Mouse (Mus musculus): Measurements from ENCODE around the gene Mrgprd. TPM values are rescaled to one million over a fixed set of nuclear protein-coding genes. Genes with fewer than 3 reads are reported as not detected.

Mrgprd gene
- polyA plus RNA-seq, 1 experiment from 2014 or later, result not detected

DNA sequence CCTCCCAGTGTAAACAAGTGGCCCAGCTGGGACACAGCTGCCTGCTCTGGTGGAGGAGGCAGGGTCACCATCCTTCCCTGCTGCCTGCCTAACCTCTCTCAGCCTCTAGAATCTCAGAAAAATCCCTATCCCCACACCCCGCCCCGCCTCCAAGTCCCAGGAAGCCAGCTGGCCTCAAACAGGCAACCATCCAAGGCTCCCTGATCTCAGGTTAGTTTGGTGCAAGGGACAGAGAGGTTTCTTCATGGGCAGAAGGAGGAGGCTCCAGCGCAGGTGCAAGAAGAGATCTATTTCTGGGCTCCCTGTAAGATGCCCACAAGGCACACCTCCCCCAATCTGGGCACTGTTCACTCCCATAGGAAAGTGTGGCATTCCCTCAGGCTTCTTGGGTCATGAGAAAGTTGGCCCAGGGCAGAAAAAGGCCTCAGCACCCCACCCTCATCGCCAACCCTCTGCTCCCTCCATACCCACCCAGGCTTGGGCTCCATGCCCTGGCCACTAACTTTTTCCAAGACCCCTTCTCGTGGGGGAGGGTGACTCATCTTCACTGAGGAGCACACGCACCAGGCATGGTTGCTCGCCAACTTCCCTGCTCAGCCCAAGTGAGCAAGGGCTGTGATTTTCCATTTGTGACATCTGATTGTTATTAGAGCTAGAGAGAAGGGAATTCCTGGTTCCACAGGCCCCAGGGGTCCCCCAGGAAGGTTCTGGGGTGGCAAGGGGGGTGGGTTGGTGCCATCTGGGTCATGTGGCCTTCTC lies 14.9 kb upstream of the Mrgprd start:
- Histone ChIP-seq H3K27ac (ENCODE audit: low read length) (peak overlapping the region; percentile 39; the same call in 1 of the 2 replicates), H3K4me1 (ENCODE audit: control insufficient read depth, insufficient read depth, low read length) (peaks cover 24% of the 10 kb centered on the region), H3K36me3 (ENCODE audit: control insufficient read depth, insufficient read depth, low read length) (no peaks in the 10 kb centered on the region), H3K27me3 (ENCODE audit: control insufficient read depth, insufficient read depth, low read length) (no peaks in the 10 kb centered on the region), H3K4me3 (ENCODE audit: low read depth, low read length) (no peak overlapping the region), H3K9me3 (ENCODE audit: control insufficient read depth, low read depth, low read length) (no peaks in the 10 kb centered on the region), H3K9ac (replicated peaks; ENCODE audit: low read depth, low read length) (no peak overlapping the region), H3K4me2 (replicated peaks; ENCODE audit: low read depth, low read length) (no peak overlapping the region)
- ATAC-seq (ENCODE audit: insufficient number of reproducible peaks, insufficient read depth, low FRiP score, low read depth), result no peak; the same call in 1 of the 2 replicates
- 50% methylated on average over 7 of the region's 7 CpGs for WGBS

GRCm38 (mm10) chr7:145300321-145301007 lies 14.2 kb upstream of the Mrgprd start, which contains the start of gene Mrgprf:
Gene Mrgprf, plus strand, starts transcription at chr7:145300828.
- no peaks in the 10 kb centered on the region for H3K27me3 ChIP-seq (ENCODE audit: control insufficient read depth, insufficient read depth, low read length)
- H3K4me3 ChIP-seq (ENCODE audit: low read depth, low read length), result no peak within 1 kb of the TSS
- peaks cover 24% of the 10 kb centered on the region for H3K4me1 ChIP-seq (ENCODE audit: control insufficient read depth, insufficient read depth, low read length)
- 34% methylated on average over 13 of the region's 13 CpGs for WGBS
- H3K27ac ChIP-seq (ENCODE audit: low read length), result peak within 1 kb of the TSS; percentile 39; the same call in 1 of the 2 replicates
- H3K9me3 ChIP-seq (ENCODE audit: control insufficient read depth, low read depth, low read length), result no peaks in the 10 kb centered on the region
- no peak within 1 kb of the TSS for H3K9ac ChIP-seq (replicated peaks; ENCODE audit: low read depth, low read length)
- no peaks in the 10 kb centered on the region for H3K36me3 ChIP-seq (ENCODE audit: control insufficient read depth, insufficient read depth, low read length)
- ATAC-seq (ENCODE audit: insufficient number of reproducible peaks, insufficient read depth, low FRiP score, low read depth), result no peak
- no peak within 1 kb of the TSS for H3K4me2 ChIP-seq (replicated peaks; ENCODE audit: low read depth, low read length)

DNA sequence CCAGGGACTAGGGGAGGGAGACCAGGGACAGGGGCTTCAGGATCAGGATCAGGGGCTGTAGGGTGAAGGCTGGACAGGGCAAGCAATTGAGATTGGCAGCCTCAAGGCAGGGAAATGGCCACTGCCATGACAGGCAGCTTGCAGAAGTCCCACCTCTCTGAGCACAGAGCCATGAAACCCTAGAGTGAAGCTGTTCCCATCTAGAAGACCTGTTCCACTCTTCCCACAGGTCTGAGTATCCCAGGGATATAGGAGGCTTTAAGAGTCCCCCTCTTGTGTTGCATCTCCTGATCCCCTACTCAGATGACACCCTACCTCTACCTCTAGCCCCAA lies 13.7 kb upstream of the Mrgprd start:
- H3K27ac ChIP-seq (ENCODE audit: low read length), result no peak overlapping the region
- H3K9me3 ChIP-seq (ENCODE audit: control insufficient read depth, low read depth, low read length), result no peaks in the 10 kb centered on the region
- no peak overlapping the region for H3K9ac ChIP-seq (replicated peaks; ENCODE audit: low read depth, low read length)
- ATAC-seq (ENCODE audit: insufficient number of reproducible peaks, insufficient read depth, low FRiP score, low read depth), result no peak
- no peak overlapping the region for H3K4me2 ChIP-seq (replicated peaks; ENCODE audit: low read depth, low read length)
- no peaks in the 10 kb centered on the region for H3K27me3 ChIP-seq (ENCODE audit: control insufficient read depth, insufficient read depth, low read length)
- no peaks in the 10 kb centered on the region for H3K36me3 ChIP-seq (ENCODE audit: control insufficient read depth, insufficient read depth, low read length)
- peaks cover 24% of the 10 kb centered on the region for H3K4me1 ChIP-seq (ENCODE audit: control insufficient read depth, insufficient read depth, low read length)
- no peak overlapping the region for H3K4me3 ChIP-seq (ENCODE audit: low read depth, low read length)

DNA sequence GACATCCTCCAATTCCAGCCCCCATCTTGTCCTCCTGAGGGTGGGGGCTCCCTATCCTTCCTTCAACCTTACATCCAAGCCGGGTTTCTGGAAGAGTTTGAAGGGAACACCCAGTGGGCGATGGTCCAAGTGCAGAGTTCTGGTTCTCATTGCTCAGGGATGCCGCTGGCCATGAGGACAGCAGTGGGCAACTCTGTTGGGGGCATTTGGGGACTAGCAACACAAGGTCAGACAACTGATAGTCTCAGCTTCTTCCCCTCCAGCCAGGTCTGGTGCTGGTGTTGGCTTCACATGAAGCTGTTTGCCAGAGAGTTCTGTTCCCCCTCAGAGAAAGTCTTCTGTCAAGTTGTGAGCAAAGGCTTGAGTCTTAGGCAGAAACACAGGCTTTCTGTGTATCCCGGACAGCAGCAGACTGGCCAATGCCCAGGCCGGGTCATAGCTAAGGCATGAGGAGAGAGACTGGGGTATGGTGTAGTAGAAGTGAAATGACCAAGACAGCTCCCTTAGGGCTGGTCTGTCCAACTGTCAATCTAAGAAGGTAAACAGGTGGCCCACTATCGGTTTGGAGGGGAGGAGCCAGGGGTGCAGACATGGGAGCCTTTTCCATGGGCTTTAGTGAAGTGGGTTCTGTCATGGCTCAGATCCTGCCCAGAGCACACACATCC lies 13.2 kb upstream of the Mrgprd start:
- H3K27me3 ChIP-seq (ENCODE audit: control insufficient read depth, insufficient read depth, low read length), result no peaks in the 10 kb centered on the region
- no peak for ATAC-seq (ENCODE audit: insufficient number of reproducible peaks, insufficient read depth, low FRiP score, low read depth)
- H3K9ac ChIP-seq (replicated peaks; ENCODE audit: low read depth, low read length), result no peak overlapping the region
- H3K4me2 ChIP-seq (replicated peaks; ENCODE audit: low read depth, low read length), result no peak overlapping the region
- H3K9me3 ChIP-seq (ENCODE audit: control insufficient read depth, low read depth, low read length), result no peaks in the 10 kb centered on the region
- H3K4me3 ChIP-seq (ENCODE audit: low read depth, low read length), result no peak overlapping the region
- H3K4me1 ChIP-seq (ENCODE audit: control insufficient read depth, insufficient read depth, low read length), result peaks cover 24% of the 10 kb centered on the region
- peak overlapping the region; percentile 13; the same call in 1 of the 2 replicates for H3K27ac ChIP-seq (ENCODE audit: low read length)
- 76% methylated on average over 6 of the region's 6 CpGs for WGBS
- no peaks in the 10 kb centered on the region for H3K36me3 ChIP-seq (ENCODE audit: control insufficient read depth, insufficient read depth, low read length)

GRCm38 (mm10) chr7:145302488-145303285 lies 11.9 kb upstream of the Mrgprd start:
- Histone ChIP-seq H3K4me1 (ENCODE audit: control insufficient read depth, insufficient read depth, low read length) (peaks cover 24% of the 10 kb centered on the region), H3K27me3 (ENCODE audit: control insufficient read depth, insufficient read depth, low read length) (no peaks in the 10 kb centered on the region), H3K36me3 (ENCODE audit: control insufficient read depth, insufficient read depth, low read length) (no peaks in the 10 kb centered on the region), H3K4me2 (replicated peaks; ENCODE audit: low read depth, low read length) (peak overlapping the region; percentile 41), H3K9ac (replicated peaks; ENCODE audit: low read depth, low read length) (no peak overlapping the region), H3K9me3 (ENCODE audit: control insufficient read depth, low read depth, low read length) (no peaks in the 10 kb centered on the region), H3K4me3 (ENCODE audit: low read depth, low read length) (no peak overlapping the region), H3K27ac (ENCODE audit: low read length) (peak overlapping the region; percentile 66)
- ATAC-seq (ENCODE audit: insufficient number of reproducible peaks, insufficient read depth, low FRiP score, low read depth), result peak; percentile 86
- 6% methylated on average over 20 of the region's 20 CpGs for WGBS

DNA sequence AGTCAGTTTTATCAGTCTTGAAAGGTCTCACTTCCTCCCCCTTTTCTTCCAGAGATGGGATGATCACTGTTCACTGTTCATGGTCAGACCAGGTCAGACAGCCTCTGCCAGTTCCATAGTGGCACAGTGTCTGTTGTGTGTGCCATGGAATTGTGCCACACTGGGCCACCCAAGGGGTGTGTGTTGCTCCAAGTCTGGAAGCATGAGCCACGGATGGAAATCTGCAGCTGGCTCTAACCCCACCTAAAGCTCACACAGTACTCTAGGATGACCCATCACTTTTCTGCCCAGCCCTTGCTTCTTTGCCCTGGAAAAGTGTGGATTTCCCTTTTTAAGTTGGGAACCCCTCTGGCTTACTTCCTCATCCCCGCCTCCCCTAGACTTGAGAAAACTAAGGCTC lies 10.5 kb upstream of the Mrgprd start:
- H3K4me3 ChIP-seq (ENCODE audit: low read depth, low read length), result no peak overlapping the region
- no peak for ATAC-seq (ENCODE audit: insufficient number of reproducible peaks, insufficient read depth, low FRiP score, low read depth)
- no peak overlapping the region for H3K4me2 ChIP-seq (replicated peaks; ENCODE audit: low read depth, low read length)
- H3K9me3 ChIP-seq (ENCODE audit: control insufficient read depth, low read depth, low read length), result no peaks in the 10 kb centered on the region
- no peaks in the 10 kb centered on the region for H3K27me3 ChIP-seq (ENCODE audit: control insufficient read depth, insufficient read depth, low read length)
- H3K36me3 ChIP-seq (ENCODE audit: control insufficient read depth, insufficient read depth, low read length), result no peaks in the 10 kb centered on the region
- peaks cover 18% of the 10 kb centered on the region for H3K4me1 ChIP-seq (ENCODE audit: control insufficient read depth, insufficient read depth, low read length)
- 81% methylated on average over 2 of the region's 2 CpGs for WGBS
- no peak overlapping the region for H3K9ac ChIP-seq (replicated peaks; ENCODE audit: low read depth, low read length)
- H3K27ac ChIP-seq (ENCODE audit: low read length), result no peak overlapping the region

DNA sequence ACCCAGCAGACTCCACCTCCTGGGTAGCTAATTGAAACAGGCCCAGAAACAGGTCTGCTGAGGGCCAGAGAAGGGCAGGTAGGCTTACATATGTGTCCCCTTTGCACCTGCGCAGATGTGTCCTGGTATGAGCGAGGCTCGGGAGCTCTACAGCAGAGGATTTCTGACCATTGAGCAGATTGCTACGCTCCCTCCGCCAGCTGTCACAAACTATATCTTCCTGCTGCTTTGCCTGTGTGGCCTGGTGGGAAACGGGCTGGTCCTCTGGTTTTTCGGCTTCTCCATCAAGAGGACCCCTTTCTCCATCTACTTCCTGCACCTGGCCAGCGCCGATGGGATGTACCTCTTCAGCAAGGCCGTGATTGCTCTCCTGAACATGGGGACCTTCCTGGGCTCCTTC lies 7.0 kb upstream of the Mrgprd start:
- H3K27ac ChIP-seq (ENCODE audit: low read length), result no peak overlapping the region
- H3K27me3 ChIP-seq (ENCODE audit: control insufficient read depth, insufficient read depth, low read length), result no peaks in the 10 kb centered on the region
- 0 out of 2 replicates have a peak, but pooled peaks cover 5% of the 10 kb centered on the region for H3K4me1 ChIP-seq (ENCODE audit: control insufficient read depth, insufficient read depth, low read length)
- H3K36me3 ChIP-seq (ENCODE audit: control insufficient read depth, insufficient read depth, low read length), result no peaks in the 10 kb centered on the region
- no peak overlapping the region for H3K9ac ChIP-seq (replicated peaks; ENCODE audit: low read depth, low read length)
- no peaks in the 10 kb centered on the region for H3K9me3 ChIP-seq (ENCODE audit: control insufficient read depth, low read depth, low read length)
- no peak overlapping the region for H3K4me3 ChIP-seq (ENCODE audit: low read depth, low read length)
- WGBS, result 88% methylated on average over 10 of the region's 10 CpGs
- ATAC-seq (ENCODE audit: insufficient number of reproducible peaks, insufficient read depth, low FRiP score, low read depth), result no peak
- no peak overlapping the region for H3K4me2 ChIP-seq (replicated peaks; ENCODE audit: low read depth, low read length)

DNA sequence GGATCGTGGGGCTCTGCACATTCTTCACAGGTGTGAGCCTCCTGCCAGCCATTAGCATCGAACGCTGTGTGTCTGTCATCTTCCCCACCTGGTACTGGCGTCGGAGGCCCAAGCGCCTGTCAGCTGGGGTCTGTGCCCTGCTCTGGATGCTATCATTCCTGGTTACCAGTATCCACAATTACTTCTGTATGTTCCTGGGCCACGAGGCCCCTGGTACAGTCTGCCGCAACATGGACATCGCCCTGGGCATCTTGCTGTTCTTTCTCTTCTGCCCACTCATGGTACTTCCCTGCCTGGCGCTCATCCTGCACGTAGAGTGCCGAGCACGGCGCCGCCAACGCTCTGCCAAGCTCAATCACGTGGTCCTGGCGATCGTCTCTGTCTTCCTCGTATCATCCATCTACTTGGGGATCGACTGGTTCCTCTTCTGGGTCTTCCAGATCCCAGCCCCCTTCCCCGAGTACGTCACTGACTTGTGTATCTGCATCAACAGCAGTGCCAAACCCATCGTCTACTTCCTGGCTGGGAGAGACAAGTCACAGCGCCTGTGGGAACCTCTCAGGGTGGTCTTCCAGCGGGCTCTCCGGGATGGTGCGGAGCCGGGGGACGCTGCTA lies 6.5 kb upstream of the Mrgprd start:
- Histone ChIP-seq H3K4me1 (ENCODE audit: control insufficient read depth, insufficient read depth, low read length) (no peaks in the 10 kb centered on the region), H3K9ac (replicated peaks; ENCODE audit: low read depth, low read length) (no peak overlapping the region), H3K27me3 (ENCODE audit: control insufficient read depth, insufficient read depth, low read length) (no peaks in the 10 kb centered on the region), H3K4me3 (ENCODE audit: low read depth, low read length) (no peak overlapping the region), H3K9me3 (ENCODE audit: control insufficient read depth, low read depth, low read length) (no peaks in the 10 kb centered on the region), H3K4me2 (replicated peaks; ENCODE audit: low read depth, low read length) (no peak overlapping the region), H3K36me3 (ENCODE audit: control insufficient read depth, insufficient read depth, low read length) (no peaks in the 10 kb centered on the region), H3K27ac (ENCODE audit: low read length) (no peak overlapping the region)
- WGBS, result 76% methylated on average over 30 of the region's 30 CpGs
- no peak for ATAC-seq (ENCODE audit: insufficient number of reproducible peaks, insufficient read depth, low FRiP score, low read depth)
